Mouse (Mus musculus) stomach, embryonic 14.5 days (tissue): ENCODE measurements around the gene Cerkl. TPM values are rescaled to one million over a fixed set of nuclear protein-coding genes. Genes with fewer than 3 reads are reported as not detected.
A peak's percentile ranks its signal among the peaks of the same experiment; 100 is the strongest.

Experiments
- ATAC-seq: fragments of 200-750 bp; cut with Nextera tagmentation; 2 replicates; pipeline ENCODE4 v1.8.0; 2017; ENCODE audit warnings: low read depth, moderate TSS enrichment; ENCODE audit not compliant: insufficient number of reproducible peaks, insufficient read depth, low FRiP score
- H3K27ac ChIP-seq: fragments of 300-500 bp; sonication (generic); 2 replicates; pipeline ENCODE4 v1.5.1; 2014; ENCODE audit warnings: mild to moderate bottlenecking, low read length, moderate library complexity, mixed read lengths
- H3K27me3 ChIP-seq: fragments of 300-500 bp; sonication (generic); 2 replicates; pipeline ENCODE4 v1.6.1; 2014; ENCODE audit warnings: low read length, control low read depth, mixed read lengths; ENCODE audit not compliant: control insufficient read depth, insufficient read depth
- H3K36me3 ChIP-seq: fragments of 300-500 bp; sonication (generic); 2 replicates; pipeline ENCODE4 v1.6.1; 2014; ENCODE audit warnings: mild to moderate bottlenecking, control low read depth, low read length, moderate library complexity, mixed read lengths; ENCODE audit not compliant: control insufficient read depth, insufficient read depth
- H3K4me1 ChIP-seq: fragments of 300-500 bp; sonication (generic); 2 replicates; pipeline ENCODE4 v1.6.1; 2014; ENCODE audit warnings: low read length, control low read depth, mixed read lengths; ENCODE audit not compliant: control insufficient read depth, insufficient read depth
- H3K4me2 ChIP-seq: fragments of 300-500 bp; sonication (generic); replicated peaks from 2 replicates; pipeline ENCODE4 v1.6.1; 2014; ENCODE audit warnings: low read depth, low read length, control low read depth
- H3K4me3 ChIP-seq: fragments of 300-500 bp; sonication (generic); 2 replicates; pipeline ENCODE4 v1.5.1; 2014; ENCODE audit warnings: low read depth, low read length, control low read depth
- H3K9ac ChIP-seq: fragments of 300-500 bp; sonication (generic); replicated peaks from 2 replicates; pipeline ENCODE4 v1.6.1; 2014; ENCODE audit warnings: low read depth, mild to moderate bottlenecking, control low read depth, low read length, moderate library complexity, mixed read lengths
- H3K9me3 ChIP-seq: fragments of 300-500 bp; sonication (generic); 2 replicates; pipeline ENCODE4 v1.6.1; 2016; ENCODE audit warnings: low read depth, low read length, control low read depth; ENCODE audit not compliant: control insufficient read depth
- WGBS: fragments of 180-500 bp; shearing (Covaris S2); extraction: QIAGEN DNeasy Blood & Tissue Kit; methylation state at CpG from one replicate; pipeline ENCODE4 v1.1.7; 2014; 5-methylcytosine and 5-hydroxymethylcytosine counted together
- polyA plus RNA-seq: library from polyadenylated mRNA; unstranded; fragments of >200 nt; fragmentation: Nextera tagmentation; extraction: Ambion mirVana; gene quantifications from 2 replicates; pipeline ENCODE4 v1.2.1, GENCODE M21; 2014

Cerkl gene
- polyA plus RNA-seq, 1 experiment from 2014 or later, result 1.4 TPM

- H3K4me1 ChIP-seq, result no peaks in the 10 kb centered on the region
- 84% methylated on average over 5 of the region's 5 CpGs for WGBS
- no peak overlapping the region for H3K27ac ChIP-seq
- no peaks in the 10 kb centered on the region for H3K9me3 ChIP-seq
- H3K27me3 ChIP-seq, result no peaks in the 10 kb centered on the region
- no peak for ATAC-seq
- no peaks in the 10 kb centered on the region for H3K36me3 ChIP-seq
- H3K4me2 ChIP-seq, result no peak overlapping the region
- H3K4me3 ChIP-seq, result no peak overlapping the region
- H3K9ac ChIP-seq, result no peak overlapping the region
Observed at GRCm38 (mm10) chr2:79405661-79406405, 50.8 kb downstream of the Cerkl start.

- no peak for ATAC-seq
- 76% methylated on average over 4 of the region's 4 CpGs for WGBS
- peaks cover 3% of the 10 kb centered on the region; the same call in 1 of the 2 replicates for H3K4me1 ChIP-seq
Observed at GRCm38 (mm10) chr2:79400045-79400444, 56.5 kb downstream of the Cerkl start.

GRCm38 (mm10) chr2:79399234-79400000, 57.2 kb downstream of the Cerkl start:
- no peak overlapping the region for H3K4me2 ChIP-seq
- H3K27ac ChIP-seq, result peak overlapping the region; percentile 27; the same call in 1 of the 2 replicates
- H3K9ac ChIP-seq, result no peak overlapping the region
- no peaks in the 10 kb centered on the region for H3K27me3 ChIP-seq
- WGBS, result 46% methylated on average over 8 of the region's 8 CpGs
- no peak for ATAC-seq
- H3K9me3 ChIP-seq, result no peaks in the 10 kb centered on the region
- H3K4me3 ChIP-seq, result no peak overlapping the region
- H3K4me1 ChIP-seq, result peaks cover 3% of the 10 kb centered on the region; the same call in 1 of the 2 replicates
- H3K36me3 ChIP-seq, result no peaks in the 10 kb centered on the region

More at GRCm38 (mm10) chr2:79400045-79400444, 56.5 kb downstream of the Cerkl start:
- Histone ChIP-seq H3K9me3 (no peaks in the 10 kb centered on the region), H3K4me2 (no peak overlapping the region), H3K36me3 (no peaks in the 10 kb centered on the region), H3K4me3 (no peak overlapping the region), H3K9ac (no peak overlapping the region), H3K27me3 (no peaks in the 10 kb centered on the region), H3K27ac (no peak overlapping the region)

GRCm38 (mm10) chr2:79398831-79399230, 57.8 kb downstream of the Cerkl start:
- H3K9me3 ChIP-seq, result no peaks in the 10 kb centered on the region
- no peak overlapping the region for H3K4me3 ChIP-seq
- no peak overlapping the region for H3K9ac ChIP-seq
- WGBS, result 66% methylated on average over 5 of the region's 5 CpGs
- H3K27ac ChIP-seq, result peak overlapping the region; percentile 44; the same call in 1 of the 2 replicates
- H3K36me3 ChIP-seq, result no peaks in the 10 kb centered on the region
- no peaks in the 10 kb centered on the region for H3K27me3 ChIP-seq
- H3K4me1 ChIP-seq, result peaks cover 3% of the 10 kb centered on the region; the same call in 1 of the 2 replicates
- peak; percentile 80 for ATAC-seq
- no peak overlapping the region for H3K4me2 ChIP-seq

GRCm38 (mm10) chr2:79398343-79398742, 58.2 kb downstream of the Cerkl start:
- no peak overlapping the region for H3K4me2 ChIP-seq
- ATAC-seq, result peak; percentile 82
- no peak overlapping the region for H3K4me3 ChIP-seq
- H3K9me3 ChIP-seq, result no peaks in the 10 kb centered on the region
- H3K27me3 ChIP-seq, result no peaks in the 10 kb centered on the region
- H3K36me3 ChIP-seq, result no peaks in the 10 kb centered on the region
- 49% methylated on average over 2 of the region's 2 CpGs for WGBS
- no peak overlapping the region for H3K9ac ChIP-seq
- peaks cover 3% of the 10 kb centered on the region; the same call in 1 of the 2 replicates for H3K4me1 ChIP-seq
- peak overlapping the region; percentile 44; the same call in 1 of the 2 replicates for H3K27ac ChIP-seq

GRCm38 (mm10) chr2:79397107-79397506, 59.5 kb downstream of the Cerkl start:
- H3K9me3 ChIP-seq, result no peaks in the 10 kb centered on the region
- no peak overlapping the region for H3K4me3 ChIP-seq
- H3K4me2 ChIP-seq, result no peak overlapping the region
- peaks cover 3% of the 10 kb centered on the region; the same call in 1 of the 2 replicates for H3K4me1 ChIP-seq
- no peak overlapping the region for H3K27ac ChIP-seq
- no peak for ATAC-seq
- WGBS, result 64% methylated on average over 2 of the region's 2 CpGs
- no peak overlapping the region for H3K9ac ChIP-seq
- H3K27me3 ChIP-seq, result no peaks in the 10 kb centered on the region
- no peaks in the 10 kb centered on the region for H3K36me3 ChIP-seq

GRCm38 (mm10) chr2:79379087-79380041, 77.2 kb downstream of the Cerkl start:
- Histone ChIP-seq H3K9me3 (no peaks in the 10 kb centered on the region), H3K4me2 (peak overlapping the region; percentile 20), H3K27ac (peak overlapping the region; percentile 48; the same call in 1 of the 2 replicates), H3K4me3 (no peak overlapping the region), H3K9ac (no peak overlapping the region), H3K4me1 (no peaks in the 10 kb centered on the region), H3K27me3 (no peaks in the 10 kb centered on the region), H3K36me3 (no peaks in the 10 kb centered on the region)
- peak; percentile 72; the same call in 1 of the 2 replicates for ATAC-seq
- 39% methylated on average over 12 of the region's 12 CpGs for WGBS
